Mouse (Mus musculus) MEL (cell line): ENCODE measurements around the gene Myh10. TPM values are rescaled to one million over a fixed set of nuclear protein-coding genes. Genes with fewer than 3 reads are reported as not detected.
A peak's percentile ranks its signal among the peaks of the same experiment; 100 is the strongest.

Experiments
- DNase-seq: peaks from one replicate; pipeline ENCODE4 v3.0.0; 2011; ENCODE audit warnings: low read depth, low spot score
- H3K27ac ChIP-seq: 2 replicates; pipeline ENCODE4 v1.5.1; 2012; ENCODE audit warnings: low read depth, mild to moderate bottlenecking, control low read depth, low read length, moderate library complexity; ENCODE audit not compliant: control insufficient read depth
- H3K27me3 ChIP-seq, 2 experiments: fragments of 150-350 bp in 1 of 2; sonication (generic) in 1 of 2; 2 replicates each; pipeline ENCODE4 v1.6.1; 2012; ENCODE audit warnings: low read length in 2 of 2, mild to moderate bottlenecking in 2 of 2, improper control_type of control experiment in 1 of 2, moderate library complexity in 1 of 2; ENCODE audit not compliant: insufficient read depth in 2 of 2, control insufficient read depth in 1 of 2
- H3K36me3 ChIP-seq, 2 experiments: 2 replicates each; pipeline ENCODE4 v1.6.1; 2012 to 2014; ENCODE audit warnings: low read length in 2 of 2, improper control_type of control experiment in 1 of 2, inconsistent platforms in 1 of 2, mild to moderate bottlenecking in 1 of 2; ENCODE audit not compliant: insufficient read depth in 2 of 2, control insufficient read depth in 1 of 2
- H3K4me1 ChIP-seq, 2 experiments: fragments of 150-350 bp in 1 of 2; sonication (generic) in 1 of 2; 2 replicates each; pipeline ENCODE4 v1.6.1; 2012; ENCODE audit warnings: low read length in 2 of 2, improper control_type of control experiment in 1 of 2, mild to moderate bottlenecking in 1 of 2; ENCODE audit not compliant: insufficient read depth in 2 of 2, control insufficient read depth in 1 of 2
- H3K4me3 ChIP-seq, 2 experiments: fragments of 150-350 bp in 1 of 2; sonication (generic) in 1 of 2; 2 replicates each; pipeline ENCODE4 v1.5.1; 2012; ENCODE audit warnings: low read depth in 2 of 2, low read length in 2 of 2, mild to moderate bottlenecking in 2 of 2, moderate library complexity in 2 of 2, control low read depth in 1 of 2, improper control_type of control experiment in 1 of 2; ENCODE audit not compliant: control insufficient read depth in 1 of 2, insufficient read depth in 1 of 2
- H3K79me2 ChIP-seq: 2 replicates; pipeline ENCODE4 v1.6.1; 2012; ENCODE audit warnings: mild to moderate bottlenecking, low read length, moderate library complexity; ENCODE audit not compliant: control insufficient read depth, poor library complexity, insufficient read depth
- H3K9ac ChIP-seq: 2 replicates; pipeline ENCODE4 v1.6.1; 2012; ENCODE audit warnings: low read depth, mild to moderate bottlenecking, control low read depth, low read length, moderate library complexity; ENCODE audit not compliant: control insufficient read depth, poor library complexity, severe bottlenecking
- H3K9me3 ChIP-seq: fragments of 150-350 bp; sonication (generic); replicated peaks from 2 replicates; pipeline ENCODE4 v1.6.1; 2012; ENCODE audit warnings: mild to moderate bottlenecking, low read length, improper control_type of control experiment, moderate library complexity; ENCODE audit not compliant: insufficient read depth
- BHLHE40 ChIP-seq: IDR thresholded peaks from 2 replicates; pipeline ENCODE4 v1.6.1; 2012; ENCODE audit warnings: low read depth, mild to moderate bottlenecking, inconsistent platforms, low read length, improper control_type of control experiment, borderline replicate concordance
- CTCF ChIP-seq, 3 experiments: IDR thresholded peaks in 2 of 3; conservative IDR thresholded peaks in 1 of 3; 2 replicates each; pipeline ENCODE4 v1.5.1; 2011 to 2012; ENCODE audit warnings: low read length in 3 of 3, low read depth in 2 of 3, mild to moderate bottlenecking in 2 of 3, improper control_type of control experiment in 1 of 3, inconsistent platforms in 1 of 3, mixed read lengths in 1 of 3, moderate library complexity in 1 of 3; ENCODE audit not compliant: control insufficient read depth in 1 of 3, insufficient read depth in 1 of 3, poor library complexity in 1 of 3, severe bottlenecking in 1 of 3
- E2F4 ChIP-seq: IDR thresholded peaks from 2 replicates; pipeline ENCODE4 v1.6.1; 2011; ENCODE audit warnings: low read depth, low read length, improper control_type of control experiment, borderline replicate concordance
- ELF1 ChIP-seq: IDR thresholded peaks from 2 replicates; pipeline ENCODE4 v1.6.1; 2014; ENCODE audit warnings: low read depth, mild to moderate bottlenecking, inconsistent platforms, low read length, improper control_type of control experiment, moderate library complexity
- ETS1 ChIP-seq: IDR thresholded peaks from 2 replicates; pipeline ENCODE4 v1.6.1; 2012; ENCODE audit warnings: low read depth, mild to moderate bottlenecking, inconsistent platforms, low read length, improper control_type of control experiment, moderate library complexity
- GABPA ChIP-seq: IDR thresholded peaks from 2 replicates; pipeline ENCODE4 v1.6.1; 2012; ENCODE audit warnings: low read depth, mild to moderate bottlenecking, inconsistent platforms, low read length, improper control_type of control experiment, moderate library complexity
- GATA1 ChIP-seq: IDR thresholded peaks from 2 replicates; pipeline ENCODE4 v1.6.1; 2011; ENCODE audit warnings: low read depth, low read length, improper control_type of control experiment
- JUND ChIP-seq: IDR thresholded peaks from 2 replicates; pipeline ENCODE4 v1.6.1; 2011; ENCODE audit warnings: low read depth, mild to moderate bottlenecking, improper control_type of control experiment, low read length
- KAT2A ChIP-seq: conservative IDR thresholded peaks from 2 replicates; pipeline ENCODE4 v1.6.1; 2012; ENCODE audit warnings: low read depth, low read length, improper control_type of control experiment, inconsistent platforms
- MAFK ChIP-seq: IDR thresholded peaks from 2 replicates; pipeline ENCODE4 v1.6.1; 2011; ENCODE audit warnings: low read depth, mild to moderate bottlenecking, low read length, improper control_type of control experiment, borderline replicate concordance
- MAX ChIP-seq: IDR thresholded peaks from 2 replicates; pipeline ENCODE4 v1.6.1; 2011; ENCODE audit warnings: low read length, improper control_type of control experiment
- NRF1 ChIP-seq: IDR thresholded peaks from 2 replicates; pipeline ENCODE4 v1.6.1; 2014; ENCODE audit warnings: low read depth, mild to moderate bottlenecking, inconsistent platforms, low read length, improper control_type of control experiment, moderate library complexity; ENCODE audit not compliant: poor library complexity, insufficient read depth, severe bottlenecking
- POLR2A ChIP-seq, 2 experiments: IDR thresholded peaks; 2 replicates each; pipeline ENCODE4 v1.6.1; 2011 to 2012; ENCODE audit warnings: low read length in 2 of 2, mild to moderate bottlenecking in 2 of 2, control low read depth in 1 of 2, improper control_type of control experiment in 1 of 2, low read depth in 1 of 2, moderate library complexity in 1 of 2; ENCODE audit not compliant: control insufficient read depth in 1 of 2, insufficient read depth in 1 of 2, poor library complexity in 1 of 2
- POLR2AphosphoS2 ChIP-seq: IDR thresholded peaks from 2 replicates; pipeline ENCODE4 v1.6.1; 2011; ENCODE audit warnings: low read length, improper control_type of control experiment
- RAD21 ChIP-seq: IDR thresholded peaks from 2 replicates; pipeline ENCODE4 v1.6.1; 2011; ENCODE audit warnings: mild to moderate bottlenecking, low read depth, low read length, improper control_type of control experiment
- SIN3A ChIP-seq: IDR thresholded peaks from 2 replicates; pipeline ENCODE4 v1.6.1; 2012; ENCODE audit warnings: low read length, improper control_type of control experiment, inconsistent platforms
- TBP ChIP-seq: IDR thresholded peaks from 2 replicates; pipeline ENCODE4 v1.8.0; 2011; ENCODE audit warnings: low read depth, low read length, improper control_type of control experiment
- ZC3H11A ChIP-seq: IDR thresholded peaks from 2 replicates; pipeline ENCODE4 v1.6.1; 2012; ENCODE audit warnings: low read depth, mild to moderate bottlenecking, inconsistent platforms, low read length, improper control_type of control experiment
- ZMIZ1 ChIP-seq: IDR thresholded peaks from 2 replicates; pipeline ENCODE4 v1.6.1; 2012; ENCODE audit warnings: low read depth, mild to moderate bottlenecking, inconsistent platforms, low read length, improper control_type of control experiment, moderate library complexity
- ZNF384 ChIP-seq: IDR thresholded peaks from 2 replicates; pipeline ENCODE4 v1.6.1; 2012; ENCODE audit warnings: low read depth, mild to moderate bottlenecking, inconsistent platforms, low read length, improper control_type of control experiment
- polyA plus RNA-seq, 2 experiments: library from polyadenylated mRNA; stranded (reverse) in 1 of 2; unstranded in 1 of 2; fragments of >175 nt in 1 of 2; fragments of >200 nt in 1 of 2; gene quantifications; 2 replicates each; pipeline versions ENCODE4 v1.2.1 to v1.2.4; 2012; ENCODE audit warnings: low replicate concordance in 2 of 2, low read depth in 1 of 2; ENCODE audit not compliant: insufficient read length in 2 of 2, insufficient read depth in 1 of 2, missing spikeins in 1 of 2
- total RNA-seq: library from RNA; depleted of rRNA; stranded (reverse); fragments of 300-350 nt; gene quantifications from 2 replicates; pipeline ENCODE4 v1.2.3, GENCODE M21; 2012

The Myh10 gene
- total and polyA plus RNA-seq, 3 experiments = 99.3 to 187 (median 127) TPM

DNA sequence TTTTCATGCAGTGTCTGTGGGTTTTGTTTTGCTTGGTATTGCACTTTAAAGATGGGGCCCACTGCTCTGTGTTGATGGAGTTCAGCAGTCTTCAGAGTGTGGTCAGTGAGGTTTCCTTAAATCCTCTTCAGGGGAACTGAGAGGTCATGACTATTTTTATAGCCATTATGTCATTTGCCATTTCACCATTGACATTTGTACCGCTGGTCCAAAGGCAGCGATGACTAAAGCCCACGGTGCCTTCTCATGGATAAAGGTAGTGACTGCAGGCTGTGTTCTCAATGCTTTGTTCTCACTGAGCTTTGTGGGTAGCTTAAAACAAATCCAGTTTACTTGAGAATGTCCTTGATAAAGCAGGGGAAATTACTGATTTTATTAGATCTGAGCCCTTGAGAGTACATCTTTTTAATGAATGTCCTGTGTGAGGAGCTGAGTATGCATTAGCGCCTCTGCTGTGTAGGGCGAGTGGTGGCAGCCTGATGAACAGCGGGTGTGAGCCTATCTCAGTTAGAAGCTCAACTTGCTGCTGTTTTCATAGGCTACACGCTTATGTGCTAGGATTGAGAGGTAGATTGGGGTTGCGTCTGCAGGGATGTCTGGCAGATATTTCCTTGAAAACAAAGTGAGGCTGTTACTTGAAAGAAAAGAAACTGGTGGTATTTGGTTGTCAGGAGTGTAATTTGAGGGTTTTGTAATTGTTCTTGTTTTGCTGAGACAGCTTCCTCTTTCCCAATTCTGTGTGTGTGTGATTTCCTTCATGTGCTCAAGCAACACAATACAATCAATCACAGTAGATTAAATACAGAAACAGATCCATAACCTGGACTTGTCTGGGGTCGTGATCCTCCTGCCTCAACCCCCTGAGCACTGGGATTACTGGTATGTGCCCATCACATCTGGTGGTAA is 15.4 kb downstream of the Myh10 start:
- H3K27me3 ChIP-seq = no peaks in the 10 kb centered on the region
- peak; percentile 39 for DNase-seq
- no peak overlapping the region for H3K27ac ChIP-seq
- H3K79me2 ChIP-seq = peaks cover 43% of the 10 kb centered on the region
- H3K4me3 ChIP-seq = no peak overlapping the region
- H3K4me1 ChIP-seq = peaks cover 14 to 24% of the 10 kb centered on the region in 2 experiments
- no peaks in the 10 kb centered on the region for H3K9me3 ChIP-seq
- H3K9ac ChIP-seq = no peak overlapping the region
- TF ChIP-seq TBP = no peak
- TF ChIP-seq ELF1 = no peak
- no peak for TF ChIP-seq CTCF (IDR thresholded peaks at IDR 0.05 in 2 of 3, conservative IDR thresholded peaks at IDR 0.05 in 1 of 3; ENCODE audit: control insufficient read depth in 1 of 3, insufficient read depth in 1 of 3, low read depth in 2 of 3, low read length in 3 of 3, poor library complexity in 1 of 3, severe bottlenecking in 1 of 3)
- no peak for TF ChIP-seq JUND
- TF ChIP-seq SIN3A = no peak
- no peak for TF ChIP-seq BHLHE40
- TF ChIP-seq KAT2A = no peak
- TF ChIP-seq ZNF384 = no peak
- TF ChIP-seq ETS1 = no peak
- no peak for TF ChIP-seq GABPA
- no peak for TF ChIP-seq GATA1
- peaks cover 20 to 36% of the 10 kb centered on the region in 2 experiments for H3K36me3 ChIP-seq

DNA sequence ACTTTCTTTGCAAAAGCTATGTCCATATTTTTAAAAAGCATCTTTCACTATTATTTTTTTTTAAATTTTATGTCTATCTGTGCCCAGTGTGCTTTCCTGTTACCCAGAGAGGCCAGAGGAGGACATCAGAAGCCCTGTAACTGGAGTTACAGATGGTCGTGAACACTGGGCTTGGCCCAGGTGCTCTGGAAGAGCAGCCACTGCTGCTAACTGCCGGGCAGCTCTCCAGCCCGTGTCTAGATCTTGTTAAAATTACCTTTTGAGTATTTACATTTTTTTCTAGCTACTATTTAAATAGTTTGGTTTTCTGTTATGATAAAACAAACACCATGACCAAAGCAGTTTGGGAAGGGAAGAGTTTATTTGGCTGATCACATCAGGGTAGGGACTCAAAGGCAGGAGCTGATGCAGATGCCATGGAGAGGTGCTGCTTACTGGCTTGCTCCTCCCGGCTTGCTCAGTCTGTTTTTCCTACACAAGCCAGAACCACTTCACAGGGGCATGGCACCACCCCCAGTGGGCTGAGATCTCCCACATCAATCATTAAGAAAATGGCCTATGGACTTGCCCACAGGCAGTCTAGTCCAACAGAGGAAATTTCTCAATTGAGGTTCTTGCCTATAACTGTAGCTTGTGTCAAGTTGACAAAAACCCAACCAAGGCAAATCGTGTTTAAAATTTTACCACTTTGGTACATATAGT is 16.7 kb downstream of the Myh10 start:
- no peak for DNase-seq
- peaks cover 11 to 14% of the 10 kb centered on the region in 2 experiments for H3K4me1 ChIP-seq
- H3K36me3 ChIP-seq = peaks cover 21 to 30% of the 10 kb centered on the region in 2 experiments
- H3K9ac ChIP-seq = no peak overlapping the region
- no peak overlapping the region for H3K4me3 ChIP-seq
- H3K79me2 ChIP-seq = peaks cover 50% of the 10 kb centered on the region
- no peak overlapping the region for H3K27ac ChIP-seq
- TF ChIP-seq E2F4 (no peak), RAD21 (no peak), MAX (no peak), ZMIZ1 (no peak), ZC3H11A (no peak), POLR2AphosphoS2 (no peak), BHLHE40 (no peak), POLR2A (IDR thresholded peaks at IDR 0.05; ENCODE audit: control insufficient read depth in 1 of 2, insufficient read depth in 1 of 2, low read depth in 1 of 2, low read length in 2 of 2, poor library complexity in 1 of 2) (no peak), NRF1 (no peak), ETS1 (no peak), MAFK (no peak)
- no peaks in the 10 kb centered on the region for H3K27me3 ChIP-seq
- no peaks in the 10 kb centered on the region for H3K9me3 ChIP-seq
